Mouse (Mus musculus) brain, embryonic 14.5 days (tissue): ENCODE measurements around the gene Ptpru.

Source experiments
- CTCF ChIP-seq: fragments of 200-500 bp; IDR thresholded peaks from 2 replicates; pipeline ENCODE4 v1.5.1; 2012; ENCODE audit warnings: inconsistent platforms, mild to moderate bottlenecking, moderate library complexity, borderline replicate concordance; ENCODE audit not compliant: insufficient read depth, insufficient read length; ENCODE audit errors: extremely low read depth
- POLR2A ChIP-seq: fragments of 200-500 bp; IDR thresholded peaks from 2 replicates; pipeline ENCODE4 v1.6.1; 2012; ENCODE audit warnings: mild to moderate bottlenecking, inconsistent platforms, borderline replicate concordance; ENCODE audit not compliant: poor library complexity, insufficient read depth, insufficient read length, severe bottlenecking; ENCODE audit errors: extremely low read depth

- TF ChIP-seq POLR2A (no peak), CTCF (no peak)
Observed at GRCm38 (mm10) chr4:131778616-131779275, 59.3 kb downstream of the Ptpru start.
